8 mouse cellular contexts compared by ENCODE assay signal in genomic region chr19:58978401-58979171, GRCm38 (mm10). TPM values are rescaled to one million over a fixed set of nuclear protein-coding genes. Genes with fewer than 3 reads are reported as not detected.
DNase-seq lines count a peak whose midpoint lies in the region; ATAC-seq and TF ChIP-seq lines count a peak whose summit lies in the region.

No protein-coding gene starts in this region.

- no peak overlapping the region for H3K27ac ChIP-seq in gastrocnemius, adult 2 months
- no peak overlapping the region for H3K27ac ChIP-seq in forebrain, embryonic 13.5 days

- H3K4me2 ChIP-seq in forebrain, embryonic 13.5 days = peak overlapping the region; percentile 39

- peak; percentile 62 for ATAC-seq in forebrain, embryonic 13.5 days
- ATAC-seq in megakaryocyte progenitor cell, adult 5-6 weeks (replicated peaks; ENCODE audit: poor library complexity) = peak; percentile 99

- H3K9me3 ChIP-seq in forebrain, embryonic 13.5 days (replicated peaks) = no peaks in the 10 kb centered on the region

- intact Hi-C loops in gastrocnemius, adult 2 months (cut with DNase I) = no loop called here

- H3K4me1 ChIP-seq in forebrain, embryonic 13.5 days = peaks cover 21% of the 10 kb centered on the region

- H3K36me3 ChIP-seq in forebrain, embryonic 13.5 days (ENCODE audit: poor library complexity, severe bottlenecking) = no peaks in the 10 kb centered on the region

- no peak for DNase-seq in gastrocnemius, adult 2 months
- DNase-seq in gastrocnemius, adult 18-20 months (ENCODE audit: low spot score) = no peak
- peak; percentile 79 for DNase-seq in NIH3T3 (ENCODE audit: low read depth)
- peak; percentile 43 for DNase-seq in layer of hippocampus, adult 11-12 months (ENCODE audit: low spot score)
- no peak for DNase-seq in cerebellum, adult 9-11 months
- no peak for DNase-seq in testis, postnatal 14 days (ENCODE audit: low spot score)

- peaks cover 81% of the 10 kb centered on the region for H3K27me3 ChIP-seq in forebrain, embryonic 13.5 days

- peak overlapping the region; percentile 66 for H3K4me3 ChIP-seq in gastrocnemius, adult 2 months
- H3K4me3 ChIP-seq in forebrain, embryonic 13.5 days = no peak overlapping the region

- TF ChIP-seq CTCF in gastrocnemius, adult 2 months (IDR thresholded peaks at IDR 0.05) = no peak

- 0 out of 2 replicates have a peak overlapping the region, but pooled peaks have one; percentile 3 for H3K9ac ChIP-seq in forebrain, embryonic 13.5 days

- WGBS in forebrain, embryonic 13.5 days = 29% methylated on average over 11 of the region's 11 CpGs

RNA-seq across cellular contexts. Expression of gene Hspa12a, which starts 35.1 kb away (rescaled TPM):
- 1 to 10 TPM; 4.4 to 5.7 TPM for total RNA-seq in gastrocnemius, adult 2 months (2021)
- 1 to 10 TPM; 4.3 to 4.7 TPM for total RNA-seq in gastrocnemius, adult 18-20 months (2021)
- 18.7 and 19.0 TPM in 2 replicates for polyA plus RNA-seq in forebrain, embryonic 13.5 days (2015; fragmentation: Nextera tagmentation; extraction: Ambion mirVana)
- total RNA-seq in megakaryocyte progenitor cell, adult 5-6 weeks (2015) = 0.39 and 0.64 TPM in 2 replicates
- total RNA-seq in megakaryocyte progenitor cell, adult 5-6 weeks (2017) = not detected in 2 replicates

RNA-seq across cellular contexts. Expression of gene Eno4, which starts 35.4 kb away (rescaled TPM):
- total RNA-seq in gastrocnemius, adult 2 months (2021) = not detected
- total RNA-seq in gastrocnemius, adult 18-20 months (2021) = not detected
- 1.5 and 1.7 TPM in 2 replicates for polyA plus RNA-seq in forebrain, embryonic 13.5 days (2015; fragmentation: Nextera tagmentation; extraction: Ambion mirVana)
- not detected in 2 replicates for total RNA-seq in megakaryocyte progenitor cell, adult 5-6 weeks (2015)
- not detected in 2 replicates for total RNA-seq in megakaryocyte progenitor cell, adult 5-6 weeks (2017)

Comparison
In these comparisons a context has a peak if more than half of its experiments do, and no peak if none do; other contexts are left out.
1. DNase-seq: peak in NIH3T3 (single experiment) and layer of hippocampus, adult 11-12 months (single experiment); none in gastrocnemius, adult 2 months (single experiment), gastrocnemius, adult 18-20 months (single experiment), cerebellum, adult 9-11 months (single experiment) and testis, postnatal 14 days (single experiment).